Mouse (Mus musculus) liver, postnatal 0 days (tissue): ENCODE data around the gene Sidt2. TPM values are rescaled to one million over a fixed set of nuclear protein-coding genes. Genes with fewer than 3 reads are reported as not detected.
A peak's percentile ranks its signal among the peaks of the same experiment; 100 is the strongest.

Source experiments
- ATAC-seq: fragments of 200-750 bp; cut with Nextera tagmentation; 2 replicates; pipeline ENCODE4 v1.8.0; 2017; ENCODE audit warnings: mild to moderate bottlenecking, moderate library complexity
- DNase-seq: peaks from one replicate; pipeline ENCODE4 v3.0.0-alpha.2; 2016
- H3K27ac ChIP-seq: fragments of 300-500 bp; sonication (generic); 2 replicates; pipeline ENCODE4 v1.5.1; 2014; ENCODE audit warnings: antibody characterized with exemption, moderate library complexity, mild to moderate bottlenecking, low read depth
- H3K27me3 ChIP-seq: fragments of 300-500 bp; sonication (generic); 2 replicates; pipeline ENCODE4 v1.6.1; 2014; ENCODE audit warnings: low read length, control low read depth, mixed read lengths; ENCODE audit not compliant: insufficient read depth
- H3K36me3 ChIP-seq: fragments of 300-500 bp; sonication (generic); replicated peaks from 2 replicates; pipeline ENCODE4 v1.6.1; 2014; ENCODE audit warnings: mild to moderate bottlenecking, control low read depth, low read length, moderate library complexity, mixed read lengths; ENCODE audit not compliant: insufficient read depth
- H3K4me1 ChIP-seq: fragments of 300-500 bp; sonication (generic); 2 replicates; pipeline ENCODE4 v1.6.1; 2014; ENCODE audit warnings: antibody characterized with exemption, mild to moderate bottlenecking, control low read depth; ENCODE audit not compliant: insufficient read depth
- H3K4me2 ChIP-seq: fragments of 300-500 bp; sonication (generic); 2 replicates; pipeline ENCODE4 v1.6.1; 2014; ENCODE audit warnings: low read depth, mild to moderate bottlenecking, low read length, moderate library complexity, mixed read lengths
- H3K4me3 ChIP-seq: fragments of 300-500 bp; sonication (generic); 2 replicates; pipeline ENCODE4 v1.5.1; 2014; ENCODE audit warnings: low read depth, low read length
- H3K9ac ChIP-seq: fragments of 300-500 bp; sonication (generic); replicated peaks from 2 replicates; pipeline ENCODE4 v1.6.1; 2014; ENCODE audit warnings: mild to moderate bottlenecking, moderate library complexity
- H3K9me3 ChIP-seq: fragments of 300-500 bp; sonication (generic); 2 replicates; pipeline ENCODE4 v1.6.1; 2016; ENCODE audit warnings: mild to moderate bottlenecking, control low read depth, low read length, mixed read lengths
- CTCF ChIP-seq: sonication (generic); IDR thresholded peaks from 2 replicates; pipeline ENCODE4 v1.5.1; 2016; ENCODE audit warnings: antibody characterized with exemption, low read depth
- EP300 ChIP-seq: IDR thresholded peaks from 2 replicates; pipeline ENCODE4 v1.6.1; 2016; ENCODE audit warnings: antibody characterized with exemption, low read depth, mild to moderate bottlenecking
- WGBS: fragments of 180-500 bp; shearing (Covaris S2); extraction: QIAGEN DNeasy Blood & Tissue Kit; methylation state at CpG from one replicate; pipeline ENCODE4 v1.1.7; 2014; ENCODE audit not compliant: insufficient replicate concordance; 5-methylcytosine and 5-hydroxymethylcytosine counted together
- polyA plus RNA-seq: library from polyadenylated mRNA; unstranded; fragments of >200 nt; fragmentation: Nextera tagmentation; extraction: Ambion mirVana; gene quantifications from 2 replicates; pipeline ENCODE4 v1.2.1, GENCODE M21; 2015

Sidt2 gene
- 23.5 and 23.6 TPM in 2 replicates for polyA plus RNA-seq

DNA sequence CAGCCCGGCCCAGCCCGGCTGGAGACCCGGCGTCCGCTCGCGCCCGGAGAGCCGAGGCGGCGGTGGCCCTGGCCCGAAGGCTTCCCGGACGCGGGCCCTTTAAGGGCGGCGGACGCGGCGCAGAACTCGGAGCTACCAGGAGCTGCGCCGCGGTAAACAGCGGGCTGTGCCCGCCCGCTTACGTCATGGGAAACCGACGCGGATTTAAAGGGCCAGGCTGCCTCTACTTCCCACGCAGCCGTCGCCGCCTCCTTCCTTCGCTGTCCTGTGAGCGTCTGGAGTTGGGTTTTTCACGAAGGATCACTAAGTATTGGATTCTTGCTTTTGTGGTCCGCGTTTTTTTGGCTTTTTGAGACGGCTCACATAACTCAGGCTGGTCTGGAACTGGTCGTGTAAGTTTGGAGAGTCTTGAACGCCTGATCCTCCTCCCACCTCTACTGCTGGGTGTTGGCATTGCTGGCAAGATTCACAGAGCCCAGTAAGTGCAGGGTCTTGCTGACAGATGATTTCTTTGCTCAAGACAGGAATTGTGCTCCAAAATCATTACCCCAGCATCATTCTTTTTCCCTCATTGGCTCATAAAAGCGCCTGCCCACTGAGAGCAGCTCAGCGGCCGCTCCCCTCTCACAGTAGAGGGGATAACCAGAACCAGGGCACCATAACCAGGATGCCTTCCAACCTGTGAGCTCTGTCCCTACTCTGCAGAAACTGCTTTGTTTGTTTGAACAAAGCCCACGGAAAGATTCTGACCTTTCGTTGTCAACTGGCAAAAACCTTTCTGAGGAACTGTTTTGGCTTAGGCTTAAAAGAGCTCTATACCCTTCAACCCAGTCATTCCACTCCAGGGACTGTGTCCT is at the start of gene Sidt2:
TSS of gene Sidt2 (minus strand) at position 152 of the 857 bp plus-strand sequence.
- peak; percentile 90 for DNase-seq
- Histone ChIP-seq H3K4me2 (peak within 1 kb of the TSS; percentile 84), H3K9ac (peak within 1 kb of the TSS; percentile 89), H3K27me3 (no peaks in the 10 kb centered on the region), H3K9me3 (no peaks in the 10 kb centered on the region), H3K4me3 (peak within 1 kb of the TSS; percentile 79), H3K4me1 (peaks cover 23% of the 10 kb centered on the region), H3K27ac (peak within 1 kb of the TSS; percentile 95), H3K36me3 (peaks cover 18% of the 10 kb centered on the region)
- peak; percentile 93 for ATAC-seq
- WGBS: 4% methylated on average over 36 of the region's 48 CpGs
- TF ChIP-seq CTCF (0 out of 2 replicates have a peak, but pooled peaks have one; percentile 4), EP300 (no peak)

DNA sequence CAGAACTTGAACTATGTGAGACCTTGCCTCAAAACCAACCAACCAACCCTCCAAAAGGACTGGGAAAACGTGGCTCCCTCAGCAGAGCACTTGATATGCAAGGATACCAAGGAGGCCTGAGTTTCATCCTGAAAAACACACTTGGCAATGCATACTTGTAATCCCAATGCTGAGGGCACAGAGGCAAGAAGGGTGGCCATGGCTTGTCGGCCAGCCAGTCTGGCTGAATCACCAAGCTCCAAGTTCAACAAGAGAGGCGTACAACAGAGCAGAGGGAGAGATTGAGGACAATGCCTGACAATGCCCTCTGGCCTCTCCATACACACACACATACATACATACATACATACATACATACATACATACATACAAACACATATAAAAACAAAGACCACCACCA is 49.5 kb upstream of the Sidt2 start:
- Histone ChIP-seq H3K9ac (no peak overlapping the region), H3K9me3 (no peaks in the 10 kb centered on the region), H3K27ac (no peak overlapping the region), H3K4me2 (no peak overlapping the region), H3K4me1 (peaks cover 4% of the 10 kb centered on the region; the same call in 1 of the 2 replicates), H3K27me3 (no peaks in the 10 kb centered on the region), H3K36me3 (no peaks in the 10 kb centered on the region), H3K4me3 (no peak overlapping the region)
- ATAC-seq (no peak), DNase-seq (no peak)
- WGBS: 75% methylated on average over 3 of the region's 3 CpGs
- no peak for TF ChIP-seq CTCF
- no peak for TF ChIP-seq EP300

DNA sequence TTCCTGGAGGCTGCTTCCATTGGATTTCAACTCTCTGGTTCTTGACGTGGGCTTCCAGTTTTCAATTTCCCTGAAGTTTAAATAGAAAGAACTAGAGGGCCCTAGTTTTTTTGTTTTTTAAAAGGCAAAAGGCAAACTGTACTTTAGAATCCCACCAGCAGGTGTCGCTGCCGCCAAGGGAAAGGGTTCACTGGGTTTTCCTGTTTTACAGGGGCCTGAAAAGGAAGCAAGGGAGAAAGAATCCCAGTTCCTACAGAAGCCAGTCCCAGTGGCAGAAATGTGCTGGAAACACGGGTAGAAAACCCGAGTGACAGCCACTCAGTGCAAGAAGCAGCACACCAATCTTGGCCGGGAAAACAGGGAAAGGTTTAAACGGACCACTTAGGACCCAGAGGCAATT is 48.7 kb upstream of the Sidt2 start:
- Histone ChIP-seq H3K27me3 (no peaks in the 10 kb centered on the region), H3K9me3 (no peaks in the 10 kb centered on the region), H3K9ac (no peak overlapping the region), H3K36me3 (no peaks in the 10 kb centered on the region), H3K4me3 (no peak overlapping the region), H3K27ac (no peak overlapping the region), H3K4me2 (no peak overlapping the region), H3K4me1 (peaks cover 1% of the 10 kb centered on the region; the same call in 1 of the 2 replicates)
- peak; percentile 85 for DNase-seq
- ATAC-seq: no peak
- TF ChIP-seq EP300: no peak
- TF ChIP-seq CTCF: peak; percentile 92
- WGBS: 11% methylated on average over 7 of the region's 7 CpGs

DNA sequence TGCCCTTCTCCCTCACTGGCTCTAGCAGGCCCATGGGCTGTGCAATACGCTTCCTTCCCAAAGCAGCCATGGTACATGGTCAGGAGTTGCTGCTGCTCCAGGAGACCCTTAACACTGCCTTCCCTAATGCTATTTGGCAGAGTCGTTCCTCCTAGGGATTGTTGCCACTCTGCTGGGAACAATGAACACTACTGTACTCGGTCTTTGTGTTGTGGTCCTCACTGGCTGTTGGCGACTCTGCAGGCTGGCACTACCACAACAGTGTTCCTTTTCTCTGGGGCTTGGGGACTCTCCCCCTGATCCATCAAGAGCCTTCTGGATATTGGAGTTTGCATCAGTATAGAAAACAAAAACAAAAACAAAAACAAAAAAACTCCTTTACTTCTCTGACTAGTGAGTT is 44.0 kb upstream of the Sidt2 start:
- WGBS: 84% methylated on average over 4 of the region's 4 CpGs
- Histone ChIP-seq H3K4me3 (no peak overlapping the region), H3K4me2 (no peak overlapping the region), H3K27me3 (no peaks in the 10 kb centered on the region), H3K36me3 (no peaks in the 10 kb centered on the region), H3K4me1 (no peaks in the 10 kb centered on the region), H3K9me3 (no peaks in the 10 kb centered on the region), H3K9ac (no peak overlapping the region), H3K27ac (no peak overlapping the region)
- ATAC-seq (no peak), DNase-seq (no peak)
- no peak for TF ChIP-seq CTCF
- TF ChIP-seq EP300: no peak

DNA sequence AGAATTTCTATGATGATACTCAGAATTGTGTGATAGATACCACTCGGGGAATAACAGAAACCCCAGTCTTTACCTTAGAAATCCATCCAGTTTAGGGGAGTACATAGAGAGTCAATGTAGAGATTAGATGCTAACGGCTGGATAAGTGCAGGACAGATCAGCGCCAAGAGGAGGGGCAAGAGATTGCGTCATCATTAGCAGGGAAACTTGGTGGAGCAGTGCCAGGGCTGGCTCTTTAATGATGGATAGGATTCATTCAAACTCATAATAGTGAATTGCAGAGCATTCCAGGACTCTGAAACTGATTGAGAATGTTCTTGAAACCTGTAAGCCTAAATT is 30.1 kb upstream of the Sidt2 start:
- H3K9me3 ChIP-seq: no peaks in the 10 kb centered on the region
- H3K4me1 ChIP-seq: peaks cover 16% of the 10 kb centered on the region
- 2% methylated on average over 4 of the region's 4 CpGs for WGBS
- H3K27ac ChIP-seq: peak overlapping the region; percentile 91
- peak overlapping the region; percentile 81 for H3K4me3 ChIP-seq
- H3K4me2 ChIP-seq: peak overlapping the region; percentile 87
- TF ChIP-seq EP300: no peak
- TF ChIP-seq CTCF: no peak
- peak overlapping the region; percentile 86 for H3K9ac ChIP-seq
- DNase-seq (peak; percentile 65), ATAC-seq (peak; percentile 60)
- H3K36me3 ChIP-seq: no peaks in the 10 kb centered on the region
- H3K27me3 ChIP-seq: no peaks in the 10 kb centered on the region

DNA sequence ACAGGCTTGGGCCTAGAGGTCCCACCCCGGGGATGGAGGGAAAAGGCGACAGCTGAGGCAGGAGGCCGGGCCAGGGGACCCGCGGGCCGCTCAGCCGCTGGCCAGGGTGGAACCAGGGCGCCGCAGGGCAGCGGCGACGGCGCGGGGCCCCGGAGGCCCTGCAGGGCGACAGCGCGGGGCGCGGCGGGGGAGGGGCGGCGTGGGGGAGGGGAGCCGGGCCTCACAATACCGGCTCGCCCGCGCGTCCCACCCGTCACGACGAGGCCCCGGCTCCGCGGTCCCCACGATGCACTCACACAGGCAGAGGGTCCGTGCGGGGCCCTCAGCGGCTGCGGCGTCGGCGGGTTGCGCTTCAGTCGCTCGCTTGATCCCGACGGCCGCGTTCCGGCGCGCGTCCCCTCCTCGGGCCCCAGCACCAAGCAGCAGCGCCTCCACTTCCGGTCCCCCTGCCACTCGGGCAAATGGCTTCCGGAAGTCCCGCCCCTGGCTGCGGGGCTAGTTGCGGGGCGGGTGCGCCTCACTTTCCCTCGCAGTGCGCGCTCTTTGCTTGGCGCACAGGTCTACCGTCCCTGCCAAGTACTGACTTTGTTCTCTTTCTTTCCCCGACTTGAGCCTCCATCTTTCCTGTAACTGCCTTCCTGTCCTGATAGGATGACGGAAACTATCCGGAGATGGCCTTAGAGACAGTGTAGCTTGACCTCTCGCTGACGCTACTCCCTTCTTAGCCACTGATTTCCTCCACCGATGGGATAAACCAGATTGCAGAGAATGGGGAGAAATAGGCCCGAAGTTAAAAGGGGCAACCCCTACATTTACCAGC is 29.6 kb upstream of the Sidt2 start:
- Histone ChIP-seq H3K9me3 (no peaks in the 10 kb centered on the region), H3K36me3 (no peaks in the 10 kb centered on the region), H3K27me3 (no peaks in the 10 kb centered on the region), H3K4me2 (peak overlapping the region; percentile 87), H3K27ac (peak overlapping the region; percentile 91), H3K4me1 (peaks cover 21% of the 10 kb centered on the region), H3K9ac (peak overlapping the region; percentile 86), H3K4me3 (peak overlapping the region; percentile 81)
- DNase-seq: peak; percentile 95
- no peak for TF ChIP-seq CTCF
- TF ChIP-seq EP300: no peak
- peak; percentile 93 for ATAC-seq
- WGBS: 2% methylated on average over 43 of the region's 76 CpGs
